Mouse (Mus musculus): Measurements from ENCODE around the gene Bloc1s5. TPM values are rescaled to one million over a fixed set of nuclear protein-coding genes. Genes with fewer than 3 reads are reported as not detected.

The Bloc1s5 gene
- total RNA-seq, 2 experiments from 2014 or later, result 12.3 to 12.8 TPM

GRCm38 (mm10) chr13:38554210-38554609 is 80.7 kb downstream of the Bloc1s5 start:
- DNase-seq, result no peak

- no peak for DNase-seq
These were observed 86.2 kb downstream of the Bloc1s5 start for GRCm38 (mm10) chr13:38548681-38549080.

- no peak for DNase-seq
These were observed 87.2 kb downstream of the Bloc1s5 start for GRCm38 (mm10) chr13:38547717-38548116.

- DNase-seq, result no peak
These were observed 88.2 kb downstream of the Bloc1s5 start for GRCm38 (mm10) chr13:38546754-38547153.

GRCm38 (mm10) chr13:38545460-38545859 is 89.4 kb downstream of the Bloc1s5 start:
- no peak for DNase-seq

- DNase-seq, result no peak
These were observed 90.0 kb downstream of the Bloc1s5 start for GRCm38 (mm10) chr13:38544769-38545445.

GRCm38 (mm10) chr13:38543455-38544125 is 91.3 kb downstream of the Bloc1s5 start:
- no peak for DNase-seq

Other genes with a start within 250 kb of the Bloc1s5 start
- 10 to 100 TPM; 91.8 to 99.1 TPM for gene Txndc5, start 106.3 kb downstream of the Bloc1s5 start, total RNA-seq (2021)
- 10 to 100 TPM; 20.3 to 24.9 TPM for gene Eef1e1, start 23.9 kb upstream of the Bloc1s5 start, total RNA-seq (2021)

All from heart, postnatal 4 days (tissue).